Mouse (Mus musculus) adrenal gland, postnatal 25 days (tissue): ENCODE data around the gene Hist3h2a. TPM values are rescaled to one million over a fixed set of nuclear protein-coding genes. Genes with fewer than 3 reads are reported as not detected.
A peak's percentile ranks its signal among the peaks of the same experiment; 100 is the strongest.

ENCODE experiments used
- DNase-seq: peaks from one replicate; pipeline ENCODE4 v3.0.0; 2021; ENCODE audit warnings: mixed read lengths
- long read RNA-seq: library from polyadenylated mRNA; stranded (forward); transcript quantifications from one replicate; pipeline ENCODE4 v2.0.0, GENCODE M21; 2021
- total RNA-seq: library from RNA; stranded (reverse); gene quantifications from 2 replicates; pipeline ENCODE4 v1.2.3, GENCODE M21; 2021

Gene Hist3h2a
- total RNA-seq, result 21.2 and 25.6 TPM in 2 replicates
- long read RNA-seq, transcript Hist3h2a-201 (1 exons, 2,146 nt), result major isoform, 37 of 37 reads
- long read RNA-seq, partial matches to known transcripts, result 0 of 37 reads
- long read RNA-seq, other reads (novel, unspliced or antisense), result 0 of 37 reads

DNA sequence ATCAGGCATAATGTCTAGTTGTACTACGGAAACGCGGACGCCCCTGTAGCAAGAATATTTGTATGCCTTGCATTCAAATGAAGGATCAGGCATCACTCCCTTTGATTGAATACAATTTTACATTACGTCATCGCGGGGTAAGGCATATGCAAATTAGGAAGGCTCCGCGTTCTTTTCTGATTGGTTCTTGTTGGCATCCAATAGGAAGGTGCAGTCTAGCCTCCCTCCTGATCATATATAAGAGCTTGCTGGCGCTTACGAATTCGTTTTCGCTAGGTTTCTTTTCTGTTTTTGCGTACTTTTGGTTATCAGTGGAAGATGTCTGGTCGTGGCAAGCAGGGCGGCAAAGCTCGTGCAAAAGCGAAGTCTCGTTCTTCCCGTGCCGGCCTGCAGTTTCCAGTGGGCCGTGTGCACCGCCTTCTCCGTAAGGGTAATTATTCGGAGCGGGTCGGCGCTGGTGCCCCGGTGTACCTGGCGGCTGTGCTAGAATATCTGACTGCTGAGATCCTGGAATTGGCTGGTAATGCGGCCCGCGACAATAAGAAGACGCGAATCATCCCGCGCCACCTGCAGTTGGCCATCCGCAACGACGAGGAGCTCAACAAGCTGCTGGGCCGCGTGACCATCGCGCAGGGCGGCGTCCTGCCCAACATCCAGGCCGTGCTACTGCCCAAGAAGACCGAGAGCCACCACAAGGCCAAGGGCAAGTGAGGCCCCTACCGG, at the start of gene Hist3h2a, which contains the start of gene Trim17:
Gene Hist3h2a, plus strand, starts transcription at position 266 of the 723 bp plus-strand sequence.
Gene Trim17, plus strand, starts transcription at position 266 of the 723 bp plus-strand sequence.
- peak; percentile 72 for DNase-seq

DNA sequence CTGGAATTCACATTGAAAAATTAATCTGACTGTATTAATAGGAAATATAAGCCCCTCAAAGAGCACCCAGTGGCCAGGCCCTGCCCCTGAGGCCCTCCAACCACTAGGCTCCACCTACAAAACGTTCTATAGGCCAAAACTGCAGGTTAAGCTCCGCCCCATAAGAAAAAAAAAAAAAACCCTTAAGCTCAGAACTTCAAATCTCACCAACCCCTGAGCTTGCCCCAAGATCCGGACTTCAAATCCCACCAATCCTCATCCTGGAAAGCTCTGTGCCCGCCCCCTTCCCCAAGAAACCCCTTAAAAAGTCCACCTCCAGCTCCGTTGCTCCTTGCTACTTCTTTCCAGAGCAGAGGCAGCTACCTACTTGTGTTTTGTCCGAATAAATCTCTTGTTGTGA, 49.6 kb upstream of the Hist3h2a start:
- no peak for DNase-seq

DNA sequence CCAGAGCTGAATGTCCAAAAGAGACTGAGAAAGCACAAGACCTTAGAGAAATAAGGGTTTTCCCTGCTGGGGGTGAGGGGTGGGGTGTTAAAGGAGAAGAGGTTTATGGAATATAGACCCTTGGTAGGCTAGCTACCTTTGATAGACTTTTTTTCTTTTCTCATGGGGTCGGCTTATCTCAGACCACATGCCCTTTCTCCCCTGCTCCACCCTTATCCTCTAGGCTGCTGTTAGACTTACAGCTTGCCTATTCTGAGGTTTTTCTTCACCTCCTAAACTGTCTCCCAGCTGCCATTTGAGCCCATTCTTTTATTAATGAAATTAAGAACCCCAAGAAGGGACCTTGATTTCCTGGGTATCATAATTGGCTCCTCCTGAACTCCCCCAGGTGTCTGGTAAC, 40.7 kb upstream of the Hist3h2a start:
- no peak for DNase-seq

DNA sequence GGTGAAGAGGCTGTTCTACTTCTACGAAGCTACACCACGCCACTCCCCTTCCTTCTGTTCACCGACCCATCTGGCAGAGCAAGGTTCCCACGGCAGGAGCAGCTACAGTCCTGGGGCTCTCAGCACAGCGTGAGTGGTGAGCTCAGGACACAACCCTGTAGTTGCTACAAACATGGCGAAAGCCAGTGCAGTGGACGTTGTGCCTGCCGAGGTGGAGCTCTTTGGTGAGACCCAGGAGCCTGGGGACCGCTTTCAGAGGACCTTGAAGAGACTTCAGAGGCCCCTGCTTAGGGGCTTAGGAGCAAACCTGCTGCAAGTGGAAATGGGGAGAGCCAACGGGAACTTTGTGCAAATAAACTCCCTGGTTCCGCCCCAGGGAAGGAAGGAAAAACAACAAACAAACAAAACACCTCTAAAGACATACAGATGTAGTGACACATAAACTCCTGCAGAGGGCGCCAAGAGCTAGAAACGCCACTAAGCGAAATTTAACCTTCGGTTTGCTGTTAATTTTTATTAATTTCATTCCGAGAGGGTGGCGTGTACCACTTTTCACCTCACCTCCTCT, 39.9 kb upstream of the Hist3h2a start:
- no peak for DNase-seq

DNA sequence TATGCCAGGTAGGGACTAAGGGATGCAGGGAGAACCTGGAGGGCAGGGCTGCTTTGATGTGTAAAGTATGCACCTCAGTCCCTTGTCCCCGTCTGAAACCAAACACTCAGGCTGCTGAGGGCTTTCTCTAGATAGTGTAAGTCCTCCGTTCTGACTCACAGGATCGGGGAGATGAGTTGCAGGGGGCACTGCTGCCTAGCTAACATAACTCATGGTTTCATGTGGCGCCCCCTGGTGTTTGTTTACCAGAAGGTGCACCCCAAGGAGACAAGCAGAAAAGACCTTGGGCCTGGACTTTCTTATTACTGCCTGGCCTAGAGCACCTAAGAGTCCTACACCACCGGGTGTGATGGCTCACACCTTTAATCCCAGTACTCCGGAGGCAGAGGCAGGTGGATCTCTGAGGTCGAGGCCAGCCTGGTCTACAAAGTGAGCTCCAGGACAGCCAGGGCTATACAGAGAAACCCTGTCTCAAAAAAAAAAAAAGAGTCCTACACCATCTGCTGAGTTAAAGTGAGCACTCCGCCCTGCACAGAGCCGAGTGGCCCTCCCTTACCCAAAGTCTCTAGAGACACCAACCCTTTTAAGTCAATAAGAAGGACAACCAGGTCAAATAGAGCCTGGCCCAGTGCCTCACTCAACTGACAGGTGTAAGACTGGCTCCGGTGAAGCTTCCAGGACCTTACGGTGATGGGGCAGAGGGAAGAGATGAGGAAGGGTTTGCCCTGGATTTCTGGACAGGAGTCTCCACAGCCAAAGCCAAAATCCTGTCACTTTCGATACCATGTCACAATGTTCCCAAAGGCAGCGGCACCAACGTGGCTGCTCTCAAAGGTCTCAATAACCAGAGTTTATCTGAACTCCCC, 37.4 kb upstream of the Hist3h2a start:
- DNase-seq, result peak; percentile 53

DNA sequence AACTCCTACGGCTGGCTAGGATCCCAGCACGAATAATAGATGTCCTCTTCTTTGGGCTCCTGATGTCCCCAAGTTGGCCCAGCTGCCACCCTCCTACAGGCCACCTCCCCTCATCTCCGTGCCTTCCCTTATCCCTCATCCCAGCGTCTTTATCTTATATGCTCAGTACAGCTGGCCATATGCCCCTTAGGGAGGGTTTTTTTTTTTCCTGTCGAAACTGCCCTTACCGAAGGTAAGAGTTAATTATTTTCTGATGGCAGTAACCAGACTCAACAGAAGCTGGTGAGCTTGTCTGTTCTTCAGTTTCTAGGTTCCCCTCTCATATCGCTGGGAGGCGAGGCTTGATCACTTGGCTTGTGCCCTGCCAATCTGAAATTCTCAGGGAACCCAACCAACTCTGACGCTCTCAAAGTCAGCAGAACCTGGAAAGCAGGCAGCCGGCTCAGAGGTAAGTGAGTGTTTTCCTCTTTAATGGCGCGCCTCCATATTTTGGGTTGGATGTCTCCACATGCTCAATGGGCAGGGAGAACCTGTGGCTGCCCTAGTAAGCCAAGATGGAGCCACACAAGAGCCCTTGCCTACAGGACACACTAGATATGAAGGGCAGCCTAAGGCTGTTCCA, 36.6 kb upstream of the Hist3h2a start, which contains the start of gene Btnl10:
Gene Btnl10, plus strand, starts transcription at position 164 of the 622 bp plus-strand sequence.
- DNase-seq, result no peak

DNA sequence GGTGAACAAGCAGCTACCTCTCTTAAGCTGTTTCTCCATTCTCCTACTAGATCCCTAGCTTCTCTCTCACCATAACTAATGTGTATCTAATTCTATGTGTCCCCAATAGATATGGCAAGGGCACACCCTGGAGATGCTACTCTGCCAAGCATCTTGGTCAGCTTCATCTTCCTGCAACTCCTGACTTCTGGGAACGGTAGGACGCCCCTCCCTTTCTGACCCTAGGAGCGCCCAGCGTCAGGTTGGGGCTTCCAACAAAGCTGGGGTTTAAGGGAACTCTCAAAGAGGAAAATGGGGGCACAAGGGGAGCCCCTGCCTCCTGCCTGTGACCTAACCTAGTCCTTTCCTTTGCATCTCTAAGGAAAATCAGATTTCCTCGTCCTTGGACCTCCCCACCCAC, 35.7 kb upstream of the Hist3h2a start:
- DNase-seq, result no peak

DNA sequence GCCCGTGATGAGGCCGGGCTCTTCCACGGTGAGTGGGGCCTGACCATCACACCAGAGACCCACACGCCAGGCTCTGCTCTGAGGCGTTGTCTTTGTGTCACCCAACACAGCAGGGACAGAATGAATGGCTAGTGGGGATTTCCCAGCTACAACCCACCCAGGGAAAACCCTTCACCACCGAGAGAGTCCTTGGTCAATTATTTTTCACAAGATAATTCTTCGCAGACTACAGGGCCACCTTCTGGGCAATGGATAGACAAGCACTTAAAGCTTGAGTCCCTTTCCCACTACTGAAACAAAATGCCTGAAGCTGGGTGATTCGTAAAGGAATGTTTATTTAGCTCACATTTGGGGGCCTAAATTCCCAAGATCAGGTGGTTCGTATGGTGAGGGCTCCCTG, 32.1 kb upstream of the Hist3h2a start:
- no peak for DNase-seq

DNA sequence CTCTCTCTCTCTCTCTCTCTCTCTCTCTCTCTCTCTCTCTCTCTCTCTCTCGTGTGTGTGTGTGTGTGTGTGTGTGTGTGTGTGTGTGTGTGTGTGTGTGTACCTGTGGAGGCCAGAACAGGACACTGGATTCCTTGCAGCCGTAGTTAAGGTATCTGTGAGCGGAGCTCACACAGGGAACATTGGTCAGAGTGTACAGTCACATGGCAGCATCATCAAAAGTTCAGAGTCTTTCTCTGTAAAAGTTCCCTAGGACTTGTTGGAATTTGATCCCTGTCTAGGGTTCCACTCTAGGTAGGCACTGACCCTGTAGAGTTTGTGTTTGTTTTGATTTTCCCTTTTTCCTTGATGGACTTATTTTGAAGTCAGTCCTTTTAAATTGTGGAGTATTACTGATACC, 27.8 kb upstream of the Hist3h2a start:
- no peak for DNase-seq

DNA sequence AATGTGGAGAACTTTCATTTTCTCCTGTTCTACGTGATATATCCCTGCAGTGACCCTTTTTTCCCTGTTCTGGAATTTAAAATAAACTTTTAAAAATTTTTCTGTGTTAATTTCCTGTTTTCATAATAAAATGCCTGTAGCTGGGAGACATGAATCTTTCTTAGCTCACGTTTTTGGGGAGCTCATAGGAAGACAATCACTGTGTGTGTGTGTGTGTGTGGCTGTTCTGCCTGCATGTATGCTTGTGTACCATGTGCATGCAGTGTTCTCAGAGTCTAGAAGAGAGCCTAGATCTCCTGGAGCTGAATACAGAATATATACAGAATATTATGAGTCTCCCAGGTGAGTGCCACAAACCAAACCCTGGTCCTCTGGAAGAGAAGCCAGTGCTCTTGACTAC, 27.4 kb upstream of the Hist3h2a start:
- DNase-seq, result no peak

DNA sequence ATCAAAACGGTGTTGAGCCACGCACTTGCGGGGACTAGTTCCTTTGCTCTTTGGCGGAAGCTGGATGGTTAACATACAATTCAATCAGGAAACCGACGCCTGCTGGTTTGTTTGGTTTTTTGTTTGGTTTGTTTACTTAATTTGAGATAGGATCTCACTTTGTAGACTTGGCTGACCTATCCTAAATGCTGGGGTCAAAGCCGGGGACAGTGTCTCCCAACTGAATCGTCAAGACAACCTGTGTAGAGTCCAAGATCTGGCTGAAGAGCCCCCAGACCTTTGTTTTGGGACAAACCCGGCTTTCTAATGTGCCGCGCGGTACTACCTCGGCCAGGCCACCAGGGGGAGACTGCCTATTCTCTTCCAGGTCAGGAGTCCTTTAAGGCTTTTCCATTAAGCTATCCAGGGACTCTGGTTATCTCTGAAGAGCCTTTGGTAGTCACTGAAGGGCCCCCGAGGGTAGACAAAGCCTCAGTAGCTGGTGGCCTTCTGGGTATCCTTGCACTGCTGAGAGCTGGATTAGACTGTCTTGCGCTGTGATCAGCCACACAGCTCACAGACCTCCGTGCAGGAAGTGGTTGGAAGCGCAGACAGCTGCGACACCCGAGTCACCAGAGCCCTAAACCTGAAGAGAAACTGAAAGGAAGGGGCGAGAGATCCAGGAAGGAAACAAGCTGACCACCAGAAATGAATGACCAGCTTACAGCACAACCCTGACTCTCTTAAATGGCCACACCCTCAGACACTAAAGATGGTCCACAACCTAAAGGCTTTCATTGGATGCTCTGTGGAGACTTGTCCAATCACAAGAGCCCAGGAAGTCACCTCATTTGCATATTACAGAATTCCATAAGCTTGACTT, 26.5 kb upstream of the Hist3h2a start:
- DNase-seq, result peak; percentile 50

DNA sequence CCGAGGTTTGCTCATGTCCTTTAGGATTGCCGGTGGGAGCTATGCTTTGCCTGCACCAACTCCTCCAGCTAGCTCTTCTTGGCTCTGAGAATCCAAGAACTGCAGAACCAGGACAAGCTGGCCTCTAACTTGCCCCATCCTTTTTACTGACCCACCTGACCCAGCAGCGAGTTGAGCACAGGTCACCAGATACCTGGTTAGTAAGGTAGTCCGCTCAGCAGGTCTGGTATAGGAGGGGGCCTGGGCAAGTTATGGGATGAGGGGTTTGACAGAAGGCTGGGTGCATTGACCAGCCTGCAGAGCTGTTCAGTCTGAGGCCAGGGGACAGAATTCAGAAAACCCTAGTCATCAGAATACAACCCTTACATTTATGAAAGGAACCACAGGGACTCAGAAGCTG, 25.4 kb upstream of the Hist3h2a start:
- no peak for DNase-seq

DNA sequence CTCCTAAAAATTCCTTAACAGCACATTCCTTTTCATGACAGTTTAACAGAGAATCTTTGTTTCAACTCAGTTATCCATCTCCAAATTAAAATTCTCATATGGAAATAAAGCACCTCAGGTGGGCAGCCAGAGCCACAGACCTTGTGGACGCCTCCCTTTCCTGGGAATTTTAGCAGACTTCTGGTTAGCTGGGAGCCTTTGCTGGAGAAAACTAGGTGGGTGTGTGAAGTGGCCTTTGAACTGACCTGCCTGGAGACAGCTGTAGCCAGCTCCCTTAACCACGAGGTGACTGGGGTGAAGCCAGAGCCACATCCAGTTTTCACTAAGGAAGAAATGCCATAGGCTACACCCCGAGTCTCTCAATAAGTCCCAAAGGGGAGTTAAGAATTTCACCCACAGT, 24.8 kb upstream of the Hist3h2a start:
- DNase-seq, result no peak

DNA sequence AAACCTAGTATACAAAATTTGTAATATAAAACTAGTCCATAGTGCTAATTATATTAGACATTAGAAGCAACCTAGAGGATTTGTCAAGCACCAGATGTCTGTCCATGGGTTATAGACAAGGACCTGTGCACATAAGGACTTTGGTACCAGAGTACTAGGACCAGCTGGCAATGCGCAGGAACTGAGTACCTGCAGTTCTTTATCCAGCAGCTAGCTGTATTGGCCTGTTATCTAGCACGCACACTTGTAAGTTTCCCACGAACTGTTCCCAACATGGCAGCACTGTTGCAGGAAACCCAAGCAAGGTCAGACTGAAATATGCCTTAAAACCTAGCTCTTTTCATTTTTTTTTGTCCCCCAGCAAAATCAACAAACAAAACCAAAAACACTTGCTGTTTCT, 24.2 kb upstream of the Hist3h2a start:
- no peak for DNase-seq

DNA sequence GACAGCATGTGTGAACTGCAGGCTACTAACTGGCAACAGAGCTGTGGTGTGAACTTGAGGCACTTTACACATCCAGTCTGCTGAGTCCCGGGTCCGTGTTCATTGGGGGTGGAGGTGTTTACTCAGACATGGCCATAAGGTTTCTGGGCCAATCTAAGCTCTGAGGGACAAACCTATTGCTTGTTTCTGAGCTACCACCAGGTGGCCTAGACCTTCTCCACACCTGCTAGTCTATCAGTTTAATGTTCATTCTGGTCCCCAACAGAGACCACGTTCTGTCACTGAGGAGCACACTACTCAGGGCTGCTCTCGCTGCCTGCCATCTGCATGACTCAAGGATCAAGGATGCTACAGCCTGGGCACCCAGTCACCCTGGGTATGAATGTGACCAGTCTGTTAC, 22.9 kb upstream of the Hist3h2a start:
- no peak for DNase-seq

DNA sequence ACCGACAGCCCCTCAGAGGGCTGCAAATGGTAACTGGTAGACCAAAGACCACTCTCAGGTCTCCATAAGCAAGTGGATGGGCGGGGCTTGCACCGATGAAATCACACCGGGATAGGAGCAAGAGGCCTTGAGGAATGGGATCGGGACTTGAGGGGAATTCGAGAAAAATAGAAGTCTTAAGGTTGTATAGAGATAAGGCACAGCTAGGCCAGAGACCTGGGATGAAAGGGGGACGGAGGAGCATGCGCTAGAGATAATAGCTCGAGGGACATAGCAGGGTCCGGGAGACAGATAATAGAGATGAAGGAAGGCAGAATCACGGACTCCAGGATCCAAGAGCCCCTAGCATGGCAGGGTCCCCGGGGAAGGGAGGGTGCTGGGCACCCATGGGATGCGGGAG, 16.6 kb upstream of the Hist3h2a start:
- no peak for DNase-seq

DNA sequence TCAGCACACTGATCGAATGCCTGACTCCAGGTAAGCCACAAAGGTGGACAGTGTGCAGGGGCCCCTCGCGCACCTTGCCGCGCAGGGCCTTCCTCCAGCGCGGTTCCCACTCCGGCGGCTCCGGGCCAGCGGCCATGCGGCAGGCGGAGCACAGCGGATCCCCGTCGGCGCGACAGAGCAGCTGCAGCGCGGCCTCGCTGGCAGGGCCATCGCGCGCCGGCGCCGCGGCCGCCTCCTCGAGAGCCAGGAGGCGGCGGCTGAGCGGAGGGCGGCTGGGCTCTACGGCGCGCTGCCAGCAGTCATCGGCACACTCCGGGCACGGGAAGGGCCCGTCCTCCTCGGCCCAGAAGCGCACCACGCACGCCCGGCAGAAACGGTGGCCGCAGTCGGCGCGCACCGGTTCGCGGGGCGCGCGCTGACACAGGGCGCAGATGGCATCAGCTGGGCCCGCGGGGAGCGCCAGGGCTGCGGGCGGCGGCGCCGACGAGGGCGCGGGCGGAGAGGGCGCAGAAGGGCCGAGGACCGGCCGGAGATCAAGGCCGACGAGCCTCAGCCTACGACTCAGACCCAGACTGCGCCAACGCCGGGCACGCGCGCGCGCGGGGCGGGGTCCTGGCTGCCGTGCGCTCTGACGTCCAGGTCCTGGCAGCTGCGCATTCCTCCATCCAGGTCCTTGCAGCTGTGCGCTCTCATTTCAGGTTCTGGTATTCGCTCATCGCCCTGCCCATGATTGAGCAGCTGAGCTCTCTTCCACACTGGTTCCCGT, 16.0 kb upstream of the Hist3h2a start, which contains the start of gene Rnf187:
Gene Rnf187, minus strand, starts transcription at position 595 of the 766 bp plus-strand sequence.
- peak; percentile 92 for DNase-seq

DNA sequence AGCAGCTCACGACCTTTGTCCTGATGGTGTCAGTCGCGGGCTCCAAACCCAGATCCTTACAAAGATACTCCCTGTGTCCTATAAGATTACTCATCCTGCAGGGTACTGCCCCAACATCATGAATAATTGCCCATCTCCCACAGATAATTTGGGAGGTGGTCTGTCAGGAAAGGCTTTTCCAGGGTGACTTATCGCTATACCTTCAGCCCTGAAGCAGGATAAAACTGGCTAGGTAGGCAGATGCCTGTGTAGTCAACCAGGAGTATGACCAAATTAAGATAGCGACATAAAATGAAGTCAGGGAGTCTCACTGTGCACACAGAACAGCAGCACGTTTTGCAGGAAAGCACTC, 15.4 kb upstream of the Hist3h2a start:
- DNase-seq, result no peak

DNA sequence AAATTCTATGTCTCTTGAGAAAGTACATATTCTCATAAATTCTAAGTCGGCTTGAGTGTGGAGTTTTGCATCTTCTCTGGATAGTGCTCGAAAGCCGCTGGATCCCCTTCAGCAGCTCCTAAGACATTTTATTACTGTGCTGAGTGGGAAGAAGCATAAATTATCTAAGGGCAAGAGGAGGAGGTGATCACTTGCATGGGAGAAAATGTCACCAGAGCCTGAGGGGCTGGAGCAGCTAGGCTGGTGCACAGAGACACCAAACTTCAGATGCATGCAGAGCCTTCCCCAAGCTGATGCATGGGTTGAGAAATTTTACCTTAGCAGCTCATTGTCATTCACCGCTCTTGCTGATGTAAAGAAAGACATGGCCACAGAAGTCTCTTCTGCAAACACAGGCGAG, 10.3 kb upstream of the Hist3h2a start:
- DNase-seq, result no peak

DNA sequence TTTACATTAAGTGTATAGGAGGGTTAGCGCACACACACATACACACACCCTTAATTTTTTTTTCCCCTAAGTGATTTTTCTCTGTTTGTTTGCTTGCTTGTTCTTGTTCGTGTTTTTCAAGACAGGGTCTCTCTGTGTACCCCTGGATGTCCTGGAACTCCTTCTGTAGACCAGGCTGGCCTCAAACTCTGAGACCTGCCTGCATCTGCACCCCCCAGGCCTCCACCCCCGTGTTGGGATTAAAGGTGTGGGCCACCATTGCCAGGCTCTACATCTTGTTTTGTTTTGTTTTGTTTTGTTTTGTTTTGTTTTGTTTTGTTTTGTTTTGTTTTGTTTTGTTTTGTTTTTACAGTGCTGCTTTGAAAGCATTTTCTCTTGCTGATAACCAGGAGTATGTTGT, 7.2 kb upstream of the Hist3h2a start:
- DNase-seq, result no peak
